Mouse (Mus musculus): ENCODE results near the gene 4930486L24Rik. TPM values are rescaled to one million over a fixed set of nuclear protein-coding genes. Genes with fewer than 3 reads are reported as not detected.

The 4930486L24Rik gene
- total RNA-seq, 4 experiments from 2014 or later: 0.31 to 0.92 TPM; not detected in 2

Other genes starting within 250 kb of the 4930486L24Rik start
- not detected for gene BC051665, start 78.1 kb downstream of the 4930486L24Rik start, total RNA-seq (2022)
- not detected for gene Ctsll3, start 61.6 kb downstream of the 4930486L24Rik start, total RNA-seq (2022)
- gene Gm49392, start 32.4 kb upstream of the 4930486L24Rik start, total RNA-seq (2022): 1 to 10 TPM in 3 of 4 experiments, under 1 TPM in 1; 0.69 to 2.7 (median 1.4) TPM
- gene Ctla2b, start 33.0 kb upstream of the 4930486L24Rik start, total RNA-seq (2022): 10 to 100 TPM in 1 of 4 experiments, 1 to 10 TPM in 3; 4.5 to 11.0 (median 6.1) TPM
- gene Tpbpb, start 40.4 kb upstream of the 4930486L24Rik start, total RNA-seq (2022): not detected
- not detected for gene Gm49393, start 71.1 kb upstream of the 4930486L24Rik start, total RNA-seq (2022)
- 1 to 10 TPM; 1.5 to 5.0 (median 3.1) TPM for gene Gm49391, start 72.1 kb upstream of the 4930486L24Rik start, total RNA-seq (2022)
- gene Ctla2a, start 72.2 kb upstream of the 4930486L24Rik start, total RNA-seq (2022): 10 to 100 TPM; 61.7 to 73.7 (median 68.6) TPM
- not detected for gene Tpbpa, start 77.5 kb upstream of the 4930486L24Rik start, total RNA-seq (2022)
- not detected for gene Ctsj, start 141.5 kb upstream of the 4930486L24Rik start, total RNA-seq (2022)
- not detected for gene Ctsq, start 176.2 kb upstream of the 4930486L24Rik start, total RNA-seq (2022)